Mouse (Mus musculus) right cerebral cortex, adult 18-20 months (tissue): ENCODE data around the gene Dsn1.

Experiments used
- DNase-seq: peaks from one replicate; pipeline ENCODE4 v3.0.0; 2022; ENCODE audit warnings: mixed read lengths

Gene Dsn1

DNA sequence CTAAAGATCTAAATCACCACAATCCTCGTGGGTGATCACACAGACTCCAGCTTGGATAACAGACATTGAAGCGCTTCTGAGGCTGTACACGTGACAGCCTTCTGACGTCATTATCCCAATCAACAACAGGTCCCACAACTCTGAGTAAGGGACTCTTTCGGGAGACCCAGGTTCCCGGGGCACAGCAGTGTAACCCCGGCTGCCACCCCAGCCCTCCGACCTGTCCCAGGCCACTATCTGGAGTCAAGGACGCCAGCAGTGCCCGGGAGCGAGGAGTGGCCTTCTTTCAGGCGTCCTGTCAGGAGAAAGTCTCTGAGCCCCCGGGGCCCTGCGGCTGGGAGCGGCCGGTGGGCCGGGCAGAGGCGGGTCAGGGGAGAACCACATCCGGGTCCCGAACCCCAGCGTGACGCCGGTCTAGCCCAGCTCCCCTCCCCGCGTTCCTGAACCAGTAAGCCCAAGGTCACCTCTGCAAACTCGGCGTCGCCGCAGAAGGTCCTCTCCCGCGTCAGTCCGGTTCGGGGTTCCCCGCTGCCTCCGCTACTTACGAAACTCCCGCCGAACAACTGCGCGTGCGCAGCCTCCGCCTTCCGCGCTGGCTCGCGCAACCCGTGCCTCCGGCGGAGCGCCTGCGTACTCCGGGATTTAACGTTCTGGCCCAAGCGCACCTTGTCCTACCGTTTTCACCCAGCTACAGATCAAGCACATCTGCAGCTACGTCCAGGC lies at the start of gene Dsn1:
Dsn1 (minus strand) TSS at position 644 of the 723 bp plus-strand sequence.
- DNase-seq, result peak; percentile 90

DNA sequence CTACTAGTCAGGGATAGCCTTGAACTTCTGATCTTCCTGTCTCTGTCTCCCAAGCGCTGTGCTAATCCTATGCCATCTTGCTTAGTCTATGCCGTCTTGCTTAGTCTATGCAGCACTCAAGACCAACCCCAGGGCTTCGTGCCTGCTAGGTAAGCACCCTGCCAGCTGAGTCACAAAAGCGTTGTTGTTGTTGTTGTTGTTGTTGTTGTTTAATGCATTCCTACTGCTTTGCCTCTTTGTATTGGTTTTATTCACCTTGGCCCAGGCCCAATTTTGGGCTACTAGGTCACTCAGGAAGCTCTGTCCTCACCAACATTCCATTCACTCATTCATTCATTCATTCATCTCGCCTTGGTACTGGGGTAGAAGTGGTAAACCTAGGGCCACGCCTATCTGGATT lies 48.8 kb upstream of the Dsn1 start:
- no peak for DNase-seq

DNA sequence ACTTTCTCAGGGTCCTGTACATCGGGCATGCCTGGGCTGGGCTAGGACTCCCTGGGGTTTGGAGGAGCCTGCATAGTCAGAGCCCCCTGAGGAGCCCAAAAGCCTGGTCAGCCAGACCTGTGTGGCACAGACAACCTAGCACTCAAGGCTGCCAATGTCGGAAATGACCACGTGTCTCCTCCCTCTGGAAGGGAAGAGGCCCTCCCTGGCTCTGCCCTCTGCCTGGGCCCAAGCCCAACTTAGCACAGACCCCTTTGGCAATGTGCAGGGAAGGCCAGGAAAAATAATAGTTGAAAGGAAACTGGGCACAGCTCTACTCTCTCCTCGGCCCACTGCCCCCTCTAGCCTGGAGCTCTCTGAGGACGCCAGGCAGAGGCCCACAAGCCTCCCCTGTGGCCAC lies 47.9 kb upstream of the Dsn1 start:
- peak; percentile 52 for DNase-seq

DNA sequence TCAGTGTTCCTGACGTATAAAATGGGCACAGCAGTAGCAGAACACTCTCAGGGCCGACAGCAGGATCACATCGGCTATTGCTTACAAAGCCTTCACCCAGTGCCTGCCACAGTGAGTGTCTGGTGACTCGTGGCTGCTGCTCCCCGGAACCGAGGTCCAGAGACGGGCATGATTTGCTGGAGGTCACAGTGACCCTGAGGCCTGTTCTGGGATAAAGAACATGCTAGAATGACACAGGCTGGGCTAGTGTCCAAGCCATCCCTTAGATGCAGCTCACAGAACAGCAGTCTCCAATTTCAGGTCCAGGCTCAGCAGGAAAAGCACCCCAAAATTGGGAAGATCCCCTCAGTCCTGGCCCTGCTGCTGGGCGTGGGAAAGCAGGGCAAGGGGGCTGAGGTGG lies 47.3 kb upstream of the Dsn1 start:
- DNase-seq, result no peak

DNA sequence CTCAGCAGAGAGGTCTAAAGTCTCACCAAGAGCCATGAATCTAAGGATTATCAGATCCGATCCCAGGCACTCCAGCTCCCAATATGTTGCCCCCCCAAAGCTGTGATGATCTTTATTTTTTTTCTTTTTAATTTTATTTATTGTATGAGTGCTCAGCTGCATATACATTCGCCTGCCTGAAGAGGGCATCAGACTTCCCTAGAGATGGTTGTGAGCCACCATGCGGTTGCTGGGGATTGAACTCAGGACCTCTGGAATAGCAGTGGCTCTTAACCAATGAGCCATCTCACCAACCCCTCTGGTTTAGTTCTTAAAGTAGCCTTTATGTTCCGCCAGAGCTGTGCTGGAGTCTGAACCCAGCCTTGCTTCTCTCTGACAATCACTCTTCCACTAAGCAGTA lies 46.8 kb upstream of the Dsn1 start:
- DNase-seq, result no peak

DNA sequence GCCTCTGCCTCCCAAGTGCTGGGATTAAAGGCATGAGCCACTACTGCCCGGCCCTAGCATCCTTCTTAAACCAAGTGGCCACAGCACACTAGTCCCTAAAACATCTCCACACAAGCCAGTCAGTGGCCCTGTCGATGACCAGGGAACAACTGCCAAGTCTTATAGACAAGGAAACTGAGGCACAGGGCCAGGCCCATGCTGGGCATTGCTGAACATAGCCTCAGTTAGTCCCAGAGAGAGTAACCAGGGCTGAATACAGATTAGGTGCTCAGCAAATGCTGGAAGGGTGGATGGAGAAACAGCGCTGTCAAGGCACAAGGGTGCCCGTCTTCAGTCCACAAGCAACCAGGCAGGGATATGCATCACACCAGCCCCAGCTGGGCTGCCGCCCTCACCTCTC lies 46.2 kb upstream of the Dsn1 start:
- DNase-seq, result no peak

DNA sequence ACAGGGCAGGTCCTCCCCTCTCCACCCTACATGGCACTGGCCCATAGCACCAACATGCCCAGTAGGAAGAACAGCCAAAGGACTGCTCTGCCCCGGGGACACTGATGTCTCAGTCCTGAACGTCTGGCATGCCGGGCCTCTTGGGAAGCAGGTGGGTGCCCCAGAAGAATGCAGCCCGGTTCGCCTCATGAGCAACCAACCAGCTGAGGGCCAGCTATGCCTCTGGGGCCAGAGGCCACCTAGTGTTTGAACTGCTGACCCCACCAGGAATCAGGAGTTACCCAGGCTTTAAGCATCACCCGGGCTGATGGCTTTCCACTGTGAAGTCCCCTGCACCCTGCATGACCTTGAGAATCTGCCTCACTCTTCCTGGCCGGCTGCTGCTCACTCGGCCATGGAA lies 45.5 kb upstream of the Dsn1 start:
- no peak for DNase-seq

DNA sequence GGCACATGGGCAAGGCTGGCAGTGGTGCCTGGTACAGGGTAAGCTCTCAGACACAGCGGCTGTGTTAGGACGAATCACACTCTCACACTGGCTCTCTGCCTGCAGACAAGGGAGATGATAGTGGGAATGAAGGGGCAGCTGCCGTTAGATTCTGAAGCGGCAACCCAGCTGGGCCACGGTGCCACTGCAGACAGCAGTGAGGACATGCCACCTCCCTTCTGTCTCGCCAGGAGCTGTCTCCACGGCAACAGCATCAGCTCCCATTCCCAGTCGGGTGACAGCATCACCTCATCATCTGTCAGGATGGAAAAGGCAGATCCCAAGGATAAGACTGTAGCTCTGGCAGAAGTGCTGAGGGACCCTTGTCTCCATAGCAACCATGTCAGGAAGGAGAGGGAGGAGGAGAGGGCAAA lies 42.9 kb upstream of the Dsn1 start:
- peak; percentile 65 for DNase-seq

DNA sequence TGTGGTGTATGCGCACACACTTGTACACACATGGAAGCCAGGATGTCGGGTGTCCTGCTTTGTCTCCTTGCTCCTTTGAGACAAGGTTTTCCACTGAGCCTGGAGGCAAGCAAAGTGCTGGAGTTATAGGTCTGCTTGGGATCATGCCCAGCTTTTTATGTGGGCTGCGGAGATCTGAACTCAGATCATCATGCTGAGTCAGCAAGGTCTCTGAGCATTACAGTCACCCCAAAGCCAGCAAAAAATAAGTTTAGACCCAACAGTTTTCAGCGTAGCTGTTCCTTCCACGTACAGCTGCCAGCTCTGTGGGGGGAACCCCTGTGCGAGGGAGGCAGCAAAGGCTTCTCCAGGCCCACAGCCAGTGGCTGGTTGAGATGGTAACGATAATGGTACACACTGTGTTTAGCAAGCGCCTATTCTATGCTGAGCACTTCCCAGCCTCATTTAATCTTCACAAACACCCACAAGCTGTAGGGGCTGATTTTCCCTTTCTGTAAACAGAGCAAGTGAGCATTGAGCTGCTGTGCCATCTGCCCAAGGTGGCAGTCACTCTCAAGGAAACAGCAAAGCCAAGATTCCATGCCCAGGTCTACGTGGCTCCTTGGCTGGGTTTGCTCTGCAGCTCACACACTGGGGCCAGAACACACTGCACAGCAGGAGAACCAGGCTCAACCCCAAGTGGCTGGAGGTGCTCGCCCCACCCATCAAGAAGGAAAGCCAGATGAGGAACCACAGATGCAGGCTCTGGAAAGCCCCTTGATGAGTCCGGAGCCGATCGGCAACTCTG lies 41.6 kb upstream of the Dsn1 start:
- DNase-seq, result peak; percentile 90

DNA sequence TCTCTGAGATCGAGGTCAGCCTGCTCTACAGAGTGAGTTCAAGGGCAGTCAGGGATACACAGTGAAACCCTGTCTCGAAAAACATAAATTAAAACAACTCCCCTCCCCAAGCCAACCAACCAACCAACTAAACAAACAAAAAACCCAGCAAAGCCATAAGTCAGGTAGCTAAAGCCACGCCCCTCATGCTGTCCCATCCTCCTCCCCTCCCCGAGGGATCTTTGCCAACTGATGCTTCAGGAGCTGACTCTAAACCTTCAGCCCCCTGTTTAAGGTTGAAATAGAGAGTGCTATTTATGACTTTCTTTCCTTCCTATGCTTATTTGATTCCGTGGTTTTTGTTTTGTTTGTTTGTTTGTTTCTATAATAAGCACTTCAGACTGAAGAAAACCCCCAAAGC lies 40.0 kb upstream of the Dsn1 start:
- no peak for DNase-seq

DNA sequence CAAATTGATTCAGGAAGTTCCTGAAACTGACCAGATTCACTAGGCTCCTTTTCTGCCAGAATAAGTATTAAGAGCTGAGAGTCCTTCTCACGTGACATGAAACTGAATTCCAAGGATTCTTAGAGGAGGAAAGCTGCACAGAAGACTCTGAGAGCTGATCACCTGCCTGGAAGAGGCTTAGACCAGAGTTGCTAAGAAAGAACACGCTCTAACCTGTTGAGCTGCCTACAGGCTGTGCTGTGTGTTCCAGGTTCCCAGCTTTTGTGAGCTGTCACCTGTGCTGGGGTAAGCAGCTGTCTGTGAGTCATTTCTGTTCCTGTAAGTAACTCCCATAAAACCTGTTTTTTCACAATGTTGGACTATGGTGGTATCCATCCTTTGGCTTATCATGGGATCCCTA lies 39.0 kb upstream of the Dsn1 start:
- no peak for DNase-seq

DNA sequence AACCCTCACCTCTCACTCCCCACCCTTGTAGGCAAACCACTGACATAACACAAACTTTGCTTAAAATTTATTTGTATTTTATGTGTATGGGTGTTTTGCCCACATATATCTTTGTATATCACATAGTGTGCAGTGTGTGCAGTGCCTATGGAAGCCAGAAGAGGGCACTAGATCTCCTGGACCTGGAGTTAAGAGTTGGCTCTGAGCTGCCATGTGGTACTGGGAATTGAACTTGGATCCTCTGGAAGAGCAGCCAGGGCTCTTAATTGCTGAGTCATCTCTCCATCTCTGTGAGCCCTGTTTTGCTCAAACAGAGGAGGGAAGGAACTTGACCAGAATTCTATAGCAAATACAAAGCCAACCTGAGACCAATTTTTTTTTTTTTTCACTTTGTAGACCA lies 37.0 kb upstream of the Dsn1 start:
- no peak for DNase-seq

DNA sequence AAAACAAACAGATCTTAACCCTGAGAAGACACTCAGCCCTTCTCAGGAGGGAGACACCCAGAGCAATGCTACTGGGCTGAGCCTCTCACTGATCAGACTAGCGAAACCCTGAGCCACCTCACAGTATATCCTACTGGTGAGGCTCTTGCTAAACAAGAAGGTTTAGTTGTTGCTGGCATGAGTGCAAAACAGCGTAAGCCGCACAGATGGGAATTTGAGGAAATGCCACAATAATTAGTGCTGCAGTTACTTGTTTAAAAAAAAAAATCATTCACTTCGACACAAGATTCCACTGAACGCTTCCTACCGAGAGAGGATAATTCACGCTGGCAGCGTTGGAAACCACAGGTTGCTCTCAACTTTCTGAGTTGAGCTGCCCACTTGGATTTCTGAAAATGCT lies 36.6 kb upstream of the Dsn1 start:
- no peak for DNase-seq

DNA sequence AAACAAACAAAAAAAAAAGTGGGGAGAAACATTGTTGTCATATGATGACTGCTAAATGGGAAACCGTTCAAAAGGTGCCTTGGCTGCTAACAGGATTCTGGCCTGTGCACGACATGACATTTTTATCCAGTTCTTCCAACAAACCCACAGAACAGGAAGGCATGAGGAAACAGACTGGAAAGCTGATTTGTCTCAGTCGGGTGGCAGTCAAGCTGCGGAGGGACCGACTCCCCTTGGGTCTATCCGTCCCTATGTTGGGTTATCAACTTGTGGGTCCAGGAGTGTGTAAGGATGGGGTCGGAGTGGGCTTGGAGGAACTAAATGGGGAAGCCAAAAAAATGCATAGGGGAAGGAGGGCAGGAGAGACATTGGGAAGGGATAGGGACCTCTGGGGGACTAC lies 34.5 kb upstream of the Dsn1 start:
- DNase-seq, result no peak

DNA sequence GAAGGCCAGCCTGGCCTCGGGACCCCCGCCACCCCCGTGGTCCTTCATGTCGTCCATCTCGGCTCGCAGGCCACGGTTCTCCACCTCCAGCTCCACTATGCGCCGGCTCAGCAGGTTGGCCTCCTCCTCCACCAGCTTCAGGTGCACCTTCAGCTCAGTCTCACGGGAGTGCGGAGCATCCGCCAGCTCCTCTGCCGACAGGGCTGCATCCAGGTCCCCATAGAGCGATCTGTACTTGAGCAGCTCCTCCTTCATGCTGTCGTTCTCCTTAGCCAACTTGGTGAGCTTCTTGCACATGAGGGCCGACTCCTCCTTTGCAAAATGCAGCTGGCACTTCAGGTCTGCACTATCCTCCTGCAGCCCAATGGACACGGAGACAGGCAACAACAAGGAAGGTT lies 33.7 kb upstream of the Dsn1 start:
- no peak for DNase-seq

DNA sequence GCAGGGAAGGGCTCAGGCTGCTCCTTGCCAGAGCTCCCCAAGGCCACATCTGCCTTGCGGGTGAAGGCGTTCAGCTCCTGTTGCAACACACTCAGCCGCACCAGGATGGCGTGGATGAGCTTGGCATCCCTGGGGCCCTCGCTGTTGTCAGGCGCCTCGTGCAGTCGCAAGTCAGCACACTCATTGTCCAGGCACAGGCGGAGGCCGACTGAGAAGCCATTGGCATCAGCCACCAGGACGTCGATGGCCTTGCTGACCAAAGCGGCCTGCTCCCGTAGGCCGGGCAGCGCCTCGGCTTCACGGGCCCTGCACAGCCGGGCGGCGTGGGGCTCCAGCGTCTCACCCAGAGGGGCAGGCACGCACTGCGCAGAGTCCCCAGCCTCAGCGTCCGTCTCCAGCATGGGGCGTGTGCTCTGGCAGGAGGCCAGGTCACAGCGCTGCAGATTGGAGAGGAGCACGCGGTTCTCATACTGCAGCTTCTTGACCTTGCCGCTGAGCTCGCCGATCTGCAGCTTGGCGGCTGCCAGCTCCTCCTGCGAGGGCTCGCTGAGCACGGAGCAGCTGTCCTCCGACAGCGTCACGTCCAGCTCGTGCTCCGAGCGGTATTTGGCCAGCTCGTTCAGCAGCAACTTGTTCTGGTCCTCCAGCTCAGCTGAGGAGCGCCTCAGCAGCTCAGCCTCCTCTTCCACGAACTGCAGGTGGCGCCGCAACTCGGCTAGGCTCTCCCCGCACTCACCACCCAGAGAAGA lies 33.1 kb upstream of the Dsn1 start:
- no peak for DNase-seq

DNA sequence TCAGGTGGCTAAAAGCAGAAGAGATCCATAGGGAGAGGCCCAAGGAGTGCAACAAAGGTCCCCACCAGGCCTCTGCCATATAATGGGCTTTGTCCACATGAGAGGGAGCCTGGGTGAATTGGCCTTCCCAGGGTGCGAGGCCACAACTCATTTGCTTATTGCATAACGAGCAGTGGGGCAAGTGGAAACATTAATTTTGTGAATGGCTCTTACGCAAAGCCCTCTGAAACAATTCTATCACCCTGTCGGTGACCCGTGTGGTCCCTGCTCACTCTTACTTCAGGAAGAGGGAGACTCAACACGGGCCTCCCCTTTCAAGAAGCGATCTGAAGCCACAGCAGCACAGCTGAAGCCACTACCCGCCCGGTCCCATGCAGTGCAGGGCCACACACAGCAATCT lies 30.3 kb upstream of the Dsn1 start:
- no peak for DNase-seq

DNA sequence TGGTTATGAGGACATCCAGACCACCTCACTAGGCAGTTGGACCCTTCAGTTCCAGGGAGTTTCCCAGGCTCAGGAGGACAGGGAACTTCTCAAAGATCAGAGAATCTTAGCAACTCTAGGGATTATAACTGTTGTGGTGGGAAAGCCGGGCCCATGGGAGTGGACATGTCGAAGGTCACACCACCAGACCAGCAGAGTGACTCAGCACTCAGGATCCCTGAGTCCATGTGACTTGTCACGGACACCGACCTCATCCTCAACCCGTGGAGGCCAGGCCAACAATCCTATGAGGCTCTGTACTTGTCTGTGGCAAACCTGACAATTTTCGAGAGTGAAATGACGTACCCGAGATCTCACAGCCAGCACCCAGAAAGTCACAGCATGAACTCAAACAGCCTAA lies 29.4 kb upstream of the Dsn1 start:
- DNase-seq, result no peak

DNA sequence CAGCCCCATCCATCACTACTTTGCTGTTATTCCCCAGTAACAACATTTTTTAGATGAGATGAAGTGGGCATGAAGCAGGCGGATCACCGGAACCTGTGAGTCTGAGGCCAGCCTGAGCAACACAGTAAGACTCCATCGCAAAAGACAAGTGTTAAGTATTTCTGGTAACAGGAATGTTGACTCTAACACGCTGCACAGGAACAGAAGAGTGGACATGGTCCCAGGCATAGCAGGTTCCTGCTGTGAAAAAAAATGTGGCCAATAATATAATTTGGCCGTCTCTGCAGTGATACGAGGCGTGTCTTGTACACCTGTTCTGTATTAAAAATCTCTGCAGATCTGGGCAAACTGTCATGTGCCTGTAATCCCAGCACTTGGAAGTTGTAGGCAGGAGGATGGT lies 28.4 kb upstream of the Dsn1 start:
- no peak for DNase-seq

DNA sequence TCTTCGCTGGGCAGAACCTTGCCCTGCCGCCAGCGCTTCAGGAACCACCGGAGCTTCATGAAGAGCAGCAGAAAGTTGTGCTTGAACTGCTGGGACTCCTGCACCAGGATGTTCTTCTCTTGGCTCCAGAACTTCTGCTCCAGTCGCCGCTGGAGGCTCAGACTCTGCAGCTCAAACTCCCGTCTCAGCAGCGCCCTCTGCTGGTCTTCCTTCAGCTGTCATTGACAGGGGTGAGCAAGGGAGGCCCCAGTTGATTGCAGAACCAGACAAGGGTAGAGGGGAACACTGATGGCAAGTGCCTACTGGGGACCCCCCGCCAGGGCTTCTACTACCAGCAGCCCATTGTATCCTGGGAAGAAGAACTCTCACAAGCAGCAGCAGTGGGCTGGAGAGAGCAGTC lies 23.9 kb upstream of the Dsn1 start:
- peak; percentile 85 for DNase-seq

DNA sequence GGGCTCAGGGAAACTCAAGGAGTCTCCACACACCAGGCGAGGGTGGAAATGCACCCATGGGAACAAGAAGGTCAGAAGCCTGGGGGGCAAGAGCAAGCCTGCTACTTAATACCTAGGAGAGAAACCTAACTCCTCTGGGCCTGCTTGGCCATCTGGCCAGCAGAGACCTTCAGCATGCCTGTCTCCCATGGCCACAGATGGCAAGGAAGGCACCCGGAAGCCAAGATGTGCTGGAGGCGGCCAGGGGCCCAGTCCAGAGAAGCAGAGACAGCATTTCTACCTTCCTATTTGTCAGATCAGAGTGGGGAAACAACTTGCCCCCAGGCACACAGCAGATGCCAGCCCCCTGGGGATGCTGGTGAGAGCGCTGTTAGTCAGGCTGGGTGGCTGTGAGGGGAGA lies 21.3 kb upstream of the Dsn1 start:
- DNase-seq, result no peak

DNA sequence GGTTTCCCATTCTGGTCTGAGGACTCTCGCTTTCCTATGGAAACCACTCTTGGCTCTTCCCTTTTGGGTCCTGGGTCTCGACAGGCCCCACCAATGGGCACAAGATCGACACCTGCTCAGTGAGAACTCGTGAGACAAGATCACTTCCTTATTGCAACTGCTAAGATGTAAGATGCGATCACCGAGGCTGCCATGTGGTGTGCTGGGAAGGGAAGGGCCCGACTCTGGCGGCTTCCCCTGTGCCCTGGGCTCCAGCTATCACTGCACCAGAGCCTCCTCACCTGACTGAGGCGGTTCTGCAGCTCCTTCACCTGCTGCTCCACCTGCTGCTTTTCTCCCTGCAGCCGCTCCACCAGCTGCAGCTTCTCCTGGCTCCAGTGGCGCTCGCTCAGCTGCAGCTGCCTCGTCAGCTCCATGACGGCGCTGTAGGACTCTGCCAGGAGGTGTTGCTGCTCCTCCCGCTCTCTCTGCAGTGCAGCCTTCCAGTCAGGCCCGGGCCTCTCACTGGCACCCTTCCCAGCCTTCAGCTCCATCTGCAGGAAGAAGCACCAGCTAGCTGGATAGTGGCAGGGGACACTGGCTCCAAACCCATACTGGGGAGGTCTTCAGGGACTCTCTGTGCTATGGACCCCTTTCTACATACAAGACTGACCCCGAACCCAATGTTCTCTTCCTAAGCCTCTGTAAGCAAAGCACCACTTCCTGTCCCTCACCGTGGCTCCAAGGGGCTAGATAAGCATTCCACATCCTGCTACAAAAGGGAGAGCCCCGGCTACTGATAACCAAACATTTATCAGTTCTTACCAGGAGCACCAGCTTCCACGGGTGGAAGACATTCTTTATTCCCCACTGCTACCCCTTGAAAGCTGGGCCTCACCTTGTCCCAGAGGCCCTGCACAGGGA lies 20.4 kb upstream of the Dsn1 start:
- DNase-seq, result peak; percentile 78

DNA sequence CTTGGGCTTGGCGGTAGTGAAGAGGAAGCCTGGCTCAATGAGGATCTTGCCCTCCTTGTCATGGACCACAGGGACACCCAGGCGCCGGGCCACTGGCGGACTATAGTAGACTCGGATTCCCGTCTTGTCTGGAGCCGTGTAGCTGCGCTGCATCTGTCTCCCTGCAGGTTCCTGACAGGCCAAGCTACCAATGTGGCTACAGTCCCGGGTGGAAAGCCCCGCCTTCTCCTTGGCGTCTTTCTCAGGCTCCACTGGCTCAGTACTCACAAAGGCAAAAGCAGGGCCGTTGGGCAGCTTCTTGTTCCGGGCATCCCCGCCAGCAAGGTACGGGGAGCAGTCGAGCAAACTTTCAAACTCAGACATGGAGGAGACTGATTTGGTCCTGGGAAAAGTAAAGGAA lies 14.2 kb upstream of the Dsn1 start:
- DNase-seq, result no peak
